Mouse (Mus musculus): ENCODE results near the gene C1ql4. TPM values are rescaled to one million over a fixed set of nuclear protein-coding genes. Genes with fewer than 3 reads are reported as not detected.

C1ql4 gene
- polyA plus RNA-seq, 1 experiment, result not detected

DNA sequence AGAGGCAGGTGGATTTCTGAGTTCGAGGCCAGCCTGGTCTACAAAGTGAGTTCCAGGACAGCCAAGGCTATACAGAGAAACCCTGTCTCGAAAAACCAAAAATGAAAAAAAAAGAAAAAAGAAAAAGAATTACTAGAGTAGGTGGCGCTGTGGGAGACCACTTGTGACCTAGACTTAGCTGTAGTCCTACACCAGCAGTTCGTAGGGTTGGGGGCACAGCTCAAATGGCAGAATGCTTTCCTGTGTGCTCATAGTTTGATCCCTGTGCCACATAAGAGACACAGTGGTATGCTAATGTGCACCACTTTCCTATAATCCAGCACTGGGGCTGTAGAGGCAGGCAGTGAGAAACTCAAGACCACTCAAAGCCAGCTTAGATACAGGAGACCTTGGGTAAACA is 48.3 kb downstream of the C1ql4 start:
- Histone ChIP-seq H3K4me3 (ENCODE audit: insufficient read depth, low read length) (no peak overlapping the region), H3K27ac (ENCODE audit: insufficient read depth, low read length) (no peak overlapping the region), H3K4me1 (ENCODE audit: control insufficient read depth, insufficient read depth, low read length) (no peaks in the 10 kb centered on the region)
- TF ChIP-seq CTCF (IDR thresholded peaks at IDR 0.05; ENCODE audit: extremely low read depth, insufficient read depth, low read length) (no peak), POLR2A (IDR thresholded peaks at IDR 0.05; ENCODE audit: extremely low read depth, insufficient read depth, low read length) (no peak)

GRCm38 (mm10) chr15:99038797-99039196 is 48.8 kb downstream of the C1ql4 start:
- Histone ChIP-seq H3K27ac (ENCODE audit: insufficient read depth, low read length) (no peak overlapping the region), H3K4me3 (ENCODE audit: insufficient read depth, low read length) (no peak overlapping the region), H3K4me1 (ENCODE audit: control insufficient read depth, insufficient read depth, low read length) (no peaks in the 10 kb centered on the region)
- TF ChIP-seq CTCF (IDR thresholded peaks at IDR 0.05; ENCODE audit: extremely low read depth, insufficient read depth, low read length) (no peak), POLR2A (IDR thresholded peaks at IDR 0.05; ENCODE audit: extremely low read depth, insufficient read depth, low read length) (no peak)

GRCm38 (mm10) chr15:99038025-99038424 is 49.6 kb downstream of the C1ql4 start:
- no peaks in the 10 kb centered on the region for H3K4me1 ChIP-seq (ENCODE audit: control insufficient read depth, insufficient read depth, low read length)
- no peak overlapping the region for H3K27ac ChIP-seq (ENCODE audit: insufficient read depth, low read length)
- no peak overlapping the region for H3K4me3 ChIP-seq (ENCODE audit: insufficient read depth, low read length)
- TF ChIP-seq CTCF (IDR thresholded peaks at IDR 0.05; ENCODE audit: extremely low read depth, insufficient read depth, low read length), result no peak
- TF ChIP-seq POLR2A (IDR thresholded peaks at IDR 0.05; ENCODE audit: extremely low read depth, insufficient read depth, low read length), result no peak

DNA sequence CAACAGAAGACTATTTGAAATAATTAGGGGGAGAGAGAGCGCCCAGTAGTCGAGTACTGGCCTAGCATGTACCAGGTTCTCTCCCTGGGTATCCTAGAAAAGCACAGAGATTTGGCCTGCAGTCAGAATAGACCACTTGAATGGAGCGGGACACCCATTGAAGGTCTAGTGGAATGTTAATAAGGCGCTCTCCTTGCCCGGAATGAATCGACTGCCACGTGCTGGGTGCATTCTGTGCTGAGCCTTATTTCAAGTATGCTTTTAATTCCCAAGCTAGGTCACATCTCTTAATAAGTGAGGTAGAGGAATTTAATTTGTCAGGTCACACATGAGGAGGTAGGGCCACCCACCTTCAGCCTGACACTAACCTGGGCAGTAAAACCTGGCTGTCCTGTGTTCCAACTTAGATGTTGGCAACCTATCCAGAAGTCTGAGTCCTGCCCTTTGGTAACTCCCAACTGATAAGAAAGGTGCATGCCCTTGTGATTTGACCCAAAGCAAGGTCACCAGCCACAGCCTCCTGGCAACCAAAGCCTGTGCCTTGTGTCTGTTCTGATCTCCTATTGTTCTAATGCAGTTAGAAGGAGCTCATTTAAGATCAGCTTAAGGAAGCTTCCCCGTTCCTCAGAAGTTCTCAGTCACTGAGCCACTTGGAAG is 51.2 kb downstream of the C1ql4 start:
- Histone ChIP-seq H3K4me3 (ENCODE audit: insufficient read depth, low read length) (no peak overlapping the region), H3K27ac (ENCODE audit: insufficient read depth, low read length) (no peak overlapping the region), H3K4me1 (ENCODE audit: control insufficient read depth, insufficient read depth, low read length) (no peaks in the 10 kb centered on the region)
- TF ChIP-seq CTCF (IDR thresholded peaks at IDR 0.05; ENCODE audit: extremely low read depth, insufficient read depth, low read length), result no peak
- TF ChIP-seq POLR2A (IDR thresholded peaks at IDR 0.05; ENCODE audit: extremely low read depth, insufficient read depth, low read length), result no peak

DNA sequence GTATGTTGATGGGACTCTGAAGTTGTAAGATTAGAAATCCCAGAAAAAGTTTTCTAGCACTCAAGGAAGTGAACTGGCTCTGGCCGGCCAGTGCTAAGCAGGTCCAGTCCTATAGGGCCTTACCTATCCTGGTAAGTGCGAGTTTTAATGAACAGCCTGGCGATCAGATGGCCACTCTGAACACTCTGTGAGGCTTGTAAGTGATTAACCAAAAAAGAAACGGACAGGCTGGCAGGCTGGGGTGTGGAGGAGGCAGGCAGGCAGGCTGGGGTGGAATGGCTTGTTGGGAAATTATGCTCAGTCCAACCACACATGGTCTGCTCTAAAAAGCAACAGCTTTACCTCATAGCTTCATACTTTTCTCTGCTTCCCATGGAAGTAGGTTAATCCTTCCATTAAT is 52.2 kb downstream of the C1ql4 start:
- no peaks in the 10 kb centered on the region for H3K4me1 ChIP-seq (ENCODE audit: control insufficient read depth, insufficient read depth, low read length)
- TF ChIP-seq POLR2A (IDR thresholded peaks at IDR 0.05; ENCODE audit: extremely low read depth, insufficient read depth, low read length), result no peak
- no peak for TF ChIP-seq CTCF (IDR thresholded peaks at IDR 0.05; ENCODE audit: extremely low read depth, insufficient read depth, low read length)
- no peak overlapping the region for H3K27ac ChIP-seq (ENCODE audit: insufficient read depth, low read length)
- H3K4me3 ChIP-seq (ENCODE audit: insufficient read depth, low read length), result no peak overlapping the region

Other genes with a start within 250 kb of the C1ql4 start
- gene Kmt2d, start 216.6 kb downstream of the C1ql4 start, polyA plus RNA-seq (2012; rRNA removed), result 33.0 and 37.9 TPM in 2 replicates
- gene Rhebl1, start 193.3 kb downstream of the C1ql4 start, polyA plus RNA-seq (2012; rRNA removed), result 18.3 and 19.9 TPM in 2 replicates
- gene Dhh, start 189.3 kb downstream of the C1ql4 start, polyA plus RNA-seq (2012; rRNA removed), result 0.25 and 0.28 TPM in 2 replicates
- 24.7 and 27.1 TPM in 2 replicates for gene Lmbr1l, start 169.6 kb downstream of the C1ql4 start, polyA plus RNA-seq (2012; rRNA removed)
- gene Tuba1b, start 153.3 kb downstream of the C1ql4 start, polyA plus RNA-seq (2012; rRNA removed), result 1,160 and 1,231 TPM in 2 replicates
- 0.35 and 0.55 TPM in 2 replicates for gene Gm49450, start 134.3 kb downstream of the C1ql4 start, polyA plus RNA-seq (2012; rRNA removed)
- 1,321 and 1,512 TPM in 2 replicates for gene Tuba1a, start 134.1 kb downstream of the C1ql4 start, polyA plus RNA-seq (2012; rRNA removed)
- gene Tuba1c, start 57.9 kb downstream of the C1ql4 start, polyA plus RNA-seq (2012; rRNA removed), result 5.5 and 7.1 TPM in 2 replicates
- gene Prph, start 32.6 kb downstream of the C1ql4 start, polyA plus RNA-seq (2012; rRNA removed), result 3.1 and 3.2 TPM in 2 replicates
- gene Troap, start 13.2 kb downstream of the C1ql4 start, polyA plus RNA-seq (2012; rRNA removed), result 0.76 and 1.1 TPM in 2 replicates
- gene Dnajc22, start 5.4 kb upstream of the C1ql4 start, polyA plus RNA-seq (2012; rRNA removed), result 0.06 TPM in 2 replicates
- gene Spats2, start 38.1 kb upstream of the C1ql4 start, polyA plus RNA-seq (2012; rRNA removed), result 25.8 and 27.4 TPM in 2 replicates
- gene Kcnh3, start 137.0 kb upstream of the C1ql4 start, polyA plus RNA-seq (2012; rRNA removed), result 180 and 182 TPM in 2 replicates
- 109 and 112 TPM in 2 replicates for gene Mcrs1, start 164.1 kb upstream of the C1ql4 start, polyA plus RNA-seq (2012; rRNA removed)
- gene Prpf40b, start 207.3 kb upstream of the C1ql4 start, polyA plus RNA-seq (2012; rRNA removed), result 156 and 168 TPM in 2 replicates
- gene Fam186b, start 208.1 kb upstream of the C1ql4 start, polyA plus RNA-seq (2012; rRNA removed), result 0.69 and 1.1 TPM in 2 replicates

All from cortical plate, adult 2 months (tissue).